Mouse (Mus musculus): ENCODE measurements around the gene Clip1.
A peak's percentile ranks its signal among the peaks of the same experiment; 100 is the strongest.

The Clip1 gene

DNA sequence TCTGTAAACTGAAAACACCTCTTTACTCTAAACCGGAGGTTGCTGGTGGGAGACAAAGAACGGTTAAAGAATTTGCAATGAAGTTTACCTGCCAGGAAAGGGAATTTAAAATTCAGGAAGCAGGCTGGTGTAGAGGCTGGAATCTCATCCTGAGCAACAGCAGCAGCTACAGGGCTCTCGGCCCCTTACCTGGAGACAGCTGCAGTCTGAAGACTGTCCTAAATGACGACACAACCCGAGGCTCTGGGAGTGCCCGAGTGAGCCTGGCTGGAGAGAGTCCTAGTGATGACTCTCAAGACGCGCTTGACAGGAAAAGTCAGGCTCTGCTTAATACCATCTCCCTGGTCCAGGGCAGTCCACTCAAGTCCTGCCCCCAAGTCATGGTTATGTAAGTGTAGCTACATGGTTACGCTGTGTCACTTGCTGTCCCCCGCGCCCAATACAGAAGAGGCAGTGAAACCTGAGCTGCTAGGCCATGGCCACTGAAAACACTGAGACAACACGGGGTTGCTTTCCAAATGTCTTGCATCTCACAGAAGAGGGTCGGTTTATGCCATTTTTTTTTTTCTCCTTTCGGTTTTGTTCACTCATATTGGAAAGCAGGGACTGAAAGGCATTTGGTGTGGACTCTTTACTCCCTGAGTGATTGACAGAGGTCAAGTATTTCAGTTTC, 13.5 kb downstream of the Clip1 start:
- DNase-seq (ENCODE audit: low spot score) = no peak

DNA sequence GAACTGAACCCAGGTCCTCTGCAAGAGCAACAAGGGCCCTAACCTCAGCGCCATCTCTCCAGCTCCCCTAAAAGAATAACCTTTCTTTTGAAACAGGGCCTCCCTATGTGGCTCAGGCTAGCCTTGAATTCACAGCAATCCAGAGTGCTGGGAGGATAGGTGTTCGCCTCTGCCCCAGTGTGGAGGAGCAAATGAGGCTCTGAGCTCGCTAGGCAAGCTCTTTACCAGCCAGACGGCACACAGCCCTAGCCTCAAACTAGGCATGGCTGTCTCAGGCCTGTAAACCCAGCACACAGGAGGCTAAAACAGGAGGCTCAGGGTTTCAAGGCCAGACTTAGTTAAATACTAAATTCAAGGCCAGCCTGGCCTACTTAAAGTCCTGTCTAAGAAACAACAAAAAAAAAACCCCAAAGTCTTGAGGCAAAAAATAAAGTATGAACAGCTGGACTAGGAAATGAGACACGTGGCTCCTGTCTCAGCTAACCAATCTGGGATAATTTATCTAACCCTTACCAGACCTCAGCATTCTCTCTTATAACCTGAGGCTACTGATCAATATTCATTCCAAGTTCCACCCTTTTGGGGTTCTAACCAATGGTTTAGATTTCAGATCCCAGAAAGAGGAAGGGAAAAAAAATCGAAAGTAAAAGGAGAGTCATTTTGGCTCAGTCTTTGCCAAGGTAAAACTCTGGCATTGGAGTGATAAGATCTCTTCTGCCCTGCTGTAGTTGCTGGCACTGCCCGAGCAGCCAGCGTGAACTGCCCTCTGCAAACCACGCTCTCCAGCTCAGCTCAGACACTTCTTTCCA, 14.2 kb downstream of the Clip1 start:
- DNase-seq (ENCODE audit: low spot score) = no peak

DNA sequence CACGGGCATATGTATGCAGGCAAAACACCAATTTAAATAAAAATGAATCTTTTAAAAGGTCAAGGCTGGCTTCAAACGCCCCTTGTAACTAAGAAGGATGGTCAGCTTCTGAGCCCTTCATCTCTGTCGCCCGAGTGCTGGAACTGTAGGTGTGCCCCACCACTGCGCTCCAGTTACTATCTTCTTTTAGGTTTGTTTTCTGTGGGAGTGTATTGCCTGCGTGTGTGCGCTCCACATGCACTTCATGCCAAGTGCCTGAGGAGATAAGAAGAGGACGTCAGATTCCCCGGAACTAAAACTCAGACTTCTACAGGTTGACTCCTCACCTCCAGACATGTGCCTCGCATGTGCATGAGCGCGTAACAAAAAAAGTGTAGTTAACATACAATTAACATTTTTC, 16.5 kb downstream of the Clip1 start:
- no peak for DNase-seq (ENCODE audit: low spot score)

DNA sequence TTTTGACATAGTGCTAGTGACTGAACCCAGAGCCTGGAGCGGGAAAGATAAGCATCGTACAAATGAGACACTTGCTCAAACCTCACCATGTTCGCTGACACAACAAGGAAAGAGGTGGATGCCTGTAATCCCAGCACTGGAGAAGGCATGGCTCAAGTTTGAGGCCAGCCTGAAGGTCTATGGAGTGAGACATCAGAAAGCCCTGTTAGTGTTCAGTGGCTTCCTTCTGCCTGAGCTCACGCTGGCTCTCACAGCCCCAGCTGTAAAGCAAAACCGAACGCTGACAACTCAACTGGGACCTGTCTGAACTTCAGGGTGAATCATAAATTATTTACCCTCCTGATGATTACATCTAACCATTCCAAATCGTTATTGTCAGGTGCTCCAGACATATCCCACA, 18.5 kb downstream of the Clip1 start:
- no peak for DNase-seq (ENCODE audit: low spot score)

DNA sequence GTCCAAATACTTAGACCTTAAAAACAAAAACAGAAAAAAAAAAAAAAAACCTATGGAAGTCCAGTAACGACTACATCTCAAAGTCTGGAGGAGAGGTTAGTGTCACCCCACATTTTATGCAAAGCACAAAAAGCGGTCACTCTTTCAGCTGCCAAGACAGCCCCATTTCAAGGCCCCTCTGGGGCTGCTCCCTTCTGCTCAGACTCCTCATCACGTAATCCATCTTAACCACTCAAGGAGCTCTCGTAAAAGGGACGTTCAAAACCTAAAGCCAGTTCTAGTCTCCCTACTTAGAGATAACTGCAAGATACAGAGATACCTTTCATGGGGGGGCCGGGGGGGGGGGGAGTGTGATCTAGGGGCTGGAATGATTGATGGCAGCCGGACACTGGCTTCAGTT, 20.1 kb downstream of the Clip1 start:
- DNase-seq (ENCODE audit: low spot score) = no peak

DNA sequence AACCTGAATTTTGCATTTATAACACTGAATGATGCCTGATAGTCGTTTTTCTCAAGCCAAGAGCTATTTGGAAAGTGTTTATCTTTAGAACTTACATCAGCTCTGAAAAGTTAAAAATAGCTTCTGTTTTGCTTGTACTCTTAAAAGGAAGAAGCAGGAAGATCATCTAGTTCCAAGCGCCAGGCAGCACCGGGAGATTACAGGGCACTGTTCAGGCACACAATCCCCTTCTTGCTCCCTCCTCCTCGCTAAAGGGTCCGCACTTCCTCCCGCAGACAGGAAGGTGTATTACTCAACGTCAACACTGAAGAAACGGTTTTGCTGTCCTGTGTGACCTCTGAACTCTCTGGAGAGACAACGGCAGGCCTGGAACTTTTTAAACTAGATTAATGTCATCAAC, 22.4 kb downstream of the Clip1 start:
- no peak for DNase-seq (ENCODE audit: low spot score)

DNA sequence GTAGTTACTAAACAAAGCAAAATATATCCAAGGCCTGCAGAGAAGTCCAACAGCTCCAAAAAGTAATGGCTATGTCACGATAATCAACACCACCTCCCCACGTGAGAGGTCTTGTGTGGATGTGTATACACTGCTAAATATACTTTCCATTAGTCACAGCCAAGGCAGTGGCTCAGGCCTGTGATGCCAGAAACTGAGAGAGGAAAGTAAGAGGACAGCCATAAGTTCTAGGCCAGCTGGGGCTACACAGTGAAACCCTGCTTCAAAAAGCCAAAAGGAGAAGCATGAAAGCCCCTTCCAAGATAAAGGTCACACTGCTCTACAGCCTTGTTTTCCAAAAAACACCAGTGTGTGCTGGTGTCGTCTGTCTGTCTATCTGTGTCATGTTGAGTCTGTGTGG, 22.8 kb downstream of the Clip1 start:
- DNase-seq (ENCODE audit: low spot score) = no peak

DNA sequence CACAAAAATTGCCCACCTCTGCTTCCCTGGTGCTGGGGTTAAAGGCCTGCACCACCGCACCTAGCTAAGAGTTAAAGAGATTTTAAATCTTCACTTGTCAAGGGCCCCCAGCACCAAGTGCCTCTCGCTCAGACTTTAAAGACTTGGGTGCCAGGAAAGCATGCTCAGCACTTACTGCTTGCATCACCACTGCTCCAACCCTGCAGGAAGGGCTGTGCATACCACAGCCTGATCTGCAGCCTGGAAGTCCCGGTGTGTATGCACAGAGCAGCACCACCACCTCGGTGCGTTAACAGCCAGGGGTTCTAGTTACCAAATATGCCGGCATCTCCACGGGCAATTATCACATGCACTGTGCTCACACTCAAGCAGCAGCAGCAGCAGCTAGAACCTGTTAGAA, 26.8 kb downstream of the Clip1 start:
- DNase-seq (ENCODE audit: low spot score) = no peak

DNA sequence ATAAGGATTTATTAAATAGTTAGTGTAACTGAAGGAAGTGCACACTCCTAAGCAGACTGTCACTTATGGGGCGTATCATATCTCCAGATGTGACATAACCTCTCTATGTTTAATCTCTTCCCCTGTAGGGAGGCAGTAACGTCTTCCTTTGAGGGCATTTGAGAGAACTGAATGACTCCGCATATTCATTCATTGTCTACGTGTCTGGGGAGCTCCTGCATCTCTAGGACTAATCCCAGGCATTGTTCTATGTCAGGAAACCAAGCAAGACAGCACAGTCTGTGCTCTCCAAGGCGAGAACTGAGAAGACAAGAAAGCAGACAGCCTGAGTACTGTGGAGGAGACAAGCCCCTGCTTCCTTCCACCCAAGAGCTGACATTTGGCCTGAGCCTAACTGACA, 29.5 kb downstream of the Clip1 start:
- DNase-seq (ENCODE audit: low spot score) = no peak

DNA sequence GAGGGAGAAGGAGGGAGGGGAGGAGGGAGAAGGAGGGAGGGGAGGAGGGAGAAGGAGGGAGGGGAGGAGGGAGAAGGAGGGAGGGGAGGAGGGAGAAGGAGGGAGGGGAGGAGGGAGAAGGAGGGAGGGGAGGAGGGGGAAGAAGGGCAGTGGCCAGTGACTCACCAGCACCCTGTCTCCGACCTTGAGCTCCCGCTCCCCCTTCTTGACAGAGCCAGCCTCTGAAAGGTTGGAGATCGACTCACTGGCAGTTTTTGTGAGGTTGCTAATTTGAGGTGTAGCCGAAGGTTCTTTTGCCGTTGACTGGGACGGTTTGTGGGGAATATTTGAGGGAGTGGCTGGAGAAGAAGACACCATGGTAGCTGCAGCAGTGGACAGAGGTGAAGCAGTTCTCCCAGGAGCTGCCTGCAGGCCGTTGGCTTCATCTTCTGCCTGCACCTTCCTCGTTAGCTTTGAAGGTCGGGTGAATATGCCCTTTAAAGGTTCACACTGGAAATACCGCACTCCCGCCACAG, 31.1 kb downstream of the Clip1 start:
- DNase-seq (ENCODE audit: low spot score) = no peak

DNA sequence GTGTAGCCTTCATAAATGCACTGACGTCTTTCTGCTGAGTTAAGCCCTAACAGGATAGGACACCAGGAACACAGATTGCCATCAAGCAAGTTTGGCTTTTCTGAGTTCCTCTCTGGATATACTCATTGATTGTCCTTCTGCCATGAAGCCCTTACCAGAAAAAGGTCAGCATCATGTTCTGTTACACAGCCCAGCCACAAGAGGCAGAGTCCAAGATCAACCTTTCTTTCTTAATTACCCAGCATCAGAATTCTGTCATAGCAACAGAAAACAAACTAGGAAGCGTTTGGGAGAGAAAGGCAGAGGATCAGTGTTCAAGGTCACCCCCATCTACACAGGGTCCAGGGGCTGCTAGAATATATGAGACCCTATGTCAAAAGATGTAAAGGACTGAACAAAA, 33.6 kb downstream of the Clip1 start:
- DNase-seq (ENCODE audit: low spot score) = no peak

DNA sequence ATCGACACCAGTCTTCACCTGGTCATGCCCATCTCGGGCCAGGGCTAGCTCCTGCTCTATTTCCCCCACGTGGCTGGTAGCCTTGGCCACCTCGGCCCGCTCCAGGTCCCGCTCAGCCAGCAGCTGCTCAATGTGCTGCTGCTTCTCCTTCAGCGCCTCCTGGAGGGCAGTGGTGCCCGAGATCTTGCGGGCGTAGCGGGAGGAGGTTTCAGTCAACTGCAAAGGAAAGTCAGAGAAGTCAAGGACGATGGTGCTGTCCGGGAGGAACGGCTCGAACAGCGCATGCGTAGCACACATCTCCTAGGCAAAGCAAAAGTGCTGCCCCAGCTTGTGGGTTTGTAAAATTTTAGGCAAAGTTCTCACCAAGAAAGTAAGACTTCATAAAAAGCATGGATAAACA, 42.0 kb downstream of the Clip1 start:
- DNase-seq (ENCODE audit: low spot score) = no peak

DNA sequence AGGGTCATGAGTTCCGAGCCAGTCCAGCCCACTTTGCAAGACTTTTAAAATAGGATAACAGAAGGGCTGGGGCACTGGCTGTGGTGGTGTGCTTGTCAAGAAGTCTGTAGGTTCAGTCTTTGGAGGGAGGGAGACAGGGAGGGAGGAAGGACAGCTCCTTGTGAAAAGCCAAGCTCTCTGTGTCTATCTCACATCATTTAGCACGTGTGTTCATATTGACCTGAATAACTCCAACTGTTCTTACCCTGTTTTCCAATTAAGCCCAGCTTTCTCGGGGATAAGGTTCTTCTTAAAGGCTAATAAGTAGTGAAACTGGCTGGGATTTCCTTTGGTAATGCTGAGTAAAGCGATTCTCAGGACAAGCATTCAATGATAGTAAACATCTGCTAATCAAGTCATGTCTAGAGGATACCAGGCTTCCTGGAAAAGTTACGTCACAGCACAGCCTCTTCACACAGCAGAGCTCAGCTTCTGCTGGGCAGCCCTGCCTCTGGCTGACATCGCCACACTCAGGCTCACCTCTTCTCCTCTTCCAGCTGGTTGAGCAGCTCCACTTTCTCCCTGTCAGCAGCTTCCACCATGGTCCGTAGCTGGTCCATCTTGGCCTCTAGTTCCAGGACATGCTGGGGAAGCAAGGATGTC, 43.0 kb downstream of the Clip1 start:
- DNase-seq (ENCODE audit: low spot score) = no peak

DNA sequence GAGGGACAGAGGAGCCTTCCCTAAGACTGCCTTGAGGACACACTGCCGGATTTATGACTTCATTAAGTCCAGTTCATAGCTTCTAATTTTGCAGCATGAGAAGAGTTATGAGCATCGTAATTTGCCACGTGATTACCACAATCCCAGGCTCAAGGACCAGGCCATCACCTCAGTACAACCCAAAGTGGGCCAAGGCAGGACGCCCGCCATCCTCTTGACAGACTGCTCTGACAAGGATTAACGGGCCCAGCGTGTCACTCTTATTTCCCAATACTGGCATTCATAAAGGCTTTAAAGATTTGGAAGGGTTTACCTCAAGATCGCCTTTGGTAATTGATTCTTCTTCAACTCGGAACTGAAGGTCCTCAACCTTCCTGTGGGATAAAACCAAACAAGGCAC, 44.2 kb downstream of the Clip1 start:
- no peak for DNase-seq (ENCODE audit: low spot score)

DNA sequence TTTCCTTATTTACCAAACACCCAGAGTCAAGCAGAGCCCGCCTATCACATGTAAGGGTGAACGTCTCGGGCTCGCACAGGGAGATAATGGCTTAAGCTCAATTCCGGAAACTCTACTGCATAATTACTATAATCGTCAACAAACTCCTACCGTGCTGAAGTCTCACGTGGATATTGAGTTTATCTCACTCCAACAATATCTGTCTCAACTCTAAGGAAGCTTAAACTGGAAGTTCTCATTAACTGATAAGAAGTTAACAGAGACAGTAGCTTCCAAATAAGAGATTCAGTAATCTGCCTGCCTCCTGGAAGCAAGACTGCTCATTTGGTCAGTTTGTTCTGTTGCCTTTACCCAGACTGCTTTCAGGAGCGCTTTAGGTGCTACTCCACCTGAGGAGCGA, 53.2 kb downstream of the Clip1 start:
- DNase-seq (ENCODE audit: low spot score) = no peak

DNA sequence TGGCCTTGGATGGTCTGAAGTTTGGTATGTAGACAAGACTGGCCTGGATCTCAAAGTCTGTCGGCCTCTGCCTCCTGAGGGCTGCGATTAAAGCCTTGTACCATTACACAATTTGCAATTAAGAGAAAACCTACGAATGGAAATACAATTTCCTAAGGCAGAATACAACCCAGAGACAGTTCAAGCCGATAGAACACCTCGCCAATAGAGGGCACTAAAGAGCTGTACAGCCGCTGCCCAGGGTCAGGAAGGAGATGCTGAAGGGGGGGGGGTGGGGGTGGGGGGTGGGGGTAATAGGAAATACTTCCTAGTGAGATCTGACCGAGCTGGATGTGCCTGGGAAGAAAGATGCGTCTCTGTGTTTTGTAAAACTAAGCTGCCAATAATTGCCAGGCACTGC, 57.8 kb downstream of the Clip1 start:
- peak; percentile 72 for DNase-seq (ENCODE audit: low spot score)

DNA sequence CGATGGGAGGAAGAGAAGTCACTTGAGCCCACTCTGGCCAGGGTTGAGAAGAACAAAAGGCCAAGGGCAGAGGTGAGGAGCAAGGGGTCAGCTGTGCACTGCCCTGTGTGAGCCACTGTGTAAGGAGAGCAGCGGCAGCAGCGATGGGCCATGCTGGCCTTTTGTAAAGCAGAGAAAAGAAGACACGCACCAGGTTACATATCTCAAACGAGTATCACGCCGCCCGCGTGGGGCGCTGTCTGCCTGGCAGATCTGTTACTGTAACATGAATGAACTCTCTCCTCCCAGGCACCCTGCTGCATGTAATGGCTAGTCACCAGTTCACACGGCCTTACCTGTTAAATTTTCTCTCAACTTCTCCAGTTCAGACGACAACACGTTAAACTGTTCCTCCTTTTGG, 62.0 kb downstream of the Clip1 start:
- no peak for DNase-seq (ENCODE audit: low spot score)

DNA sequence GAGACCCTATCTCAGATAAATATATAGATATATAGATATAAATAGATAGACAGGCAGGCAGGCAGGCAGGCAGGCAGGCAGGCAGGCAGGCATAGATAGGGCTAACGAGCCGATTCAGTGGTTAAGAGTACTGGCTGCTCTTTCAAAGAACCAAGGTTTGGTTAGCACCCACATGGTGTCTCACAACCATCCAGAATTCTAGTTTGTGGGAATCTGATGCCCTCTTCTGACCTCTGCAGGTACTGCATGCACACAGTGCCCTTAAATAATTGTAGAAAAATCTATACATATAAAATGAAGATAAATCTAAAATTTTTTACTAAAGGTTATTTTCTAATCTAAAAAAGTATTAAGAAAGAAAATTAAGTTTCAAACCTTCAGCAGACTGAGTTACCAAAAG, 65.9 kb downstream of the Clip1 start:
- no peak for DNase-seq (ENCODE audit: low spot score)

DNA sequence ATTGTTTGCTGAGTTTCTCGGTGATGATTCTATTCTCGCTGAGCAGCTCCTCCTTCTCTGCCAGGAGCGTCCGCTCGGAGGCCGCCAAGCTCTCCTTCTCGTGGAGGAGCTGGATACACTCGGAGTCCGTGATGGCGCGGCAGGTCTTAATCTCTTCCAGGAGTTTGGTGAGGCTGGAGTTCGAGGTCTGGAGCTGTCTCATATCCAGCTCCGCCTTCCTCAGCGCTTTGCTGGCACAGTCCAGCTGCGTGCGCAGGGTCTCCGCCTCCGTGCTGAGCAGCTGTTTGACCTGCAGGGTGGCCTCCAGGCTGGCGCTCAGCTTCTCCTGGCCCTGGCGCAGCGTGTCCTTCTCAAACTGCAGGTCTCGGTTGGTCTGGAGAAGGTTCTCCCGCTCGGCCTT, 70.2 kb downstream of the Clip1 start:
- DNase-seq (ENCODE audit: low spot score) = no peak

DNA sequence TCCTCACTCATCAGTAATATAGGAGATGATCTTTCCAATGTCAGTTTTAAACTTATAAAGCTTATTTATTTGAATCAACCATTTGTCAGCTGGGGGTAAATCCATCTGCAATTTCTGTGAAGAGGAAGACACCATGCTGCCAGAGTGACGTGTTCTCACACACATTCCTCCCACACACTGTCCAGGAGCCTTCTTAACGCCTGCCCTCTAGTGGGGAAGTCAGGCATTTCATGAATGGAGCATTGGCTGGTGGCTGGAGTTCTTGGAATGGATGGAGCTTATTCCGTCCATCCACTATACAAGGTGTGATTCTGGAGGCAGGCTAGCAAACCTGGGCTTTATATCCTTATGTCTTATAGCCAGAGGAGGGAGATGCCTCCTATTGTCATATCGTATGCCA, 74.6 kb downstream of the Clip1 start:
- DNase-seq (ENCODE audit: low spot score) = peak; percentile 86

DNA sequence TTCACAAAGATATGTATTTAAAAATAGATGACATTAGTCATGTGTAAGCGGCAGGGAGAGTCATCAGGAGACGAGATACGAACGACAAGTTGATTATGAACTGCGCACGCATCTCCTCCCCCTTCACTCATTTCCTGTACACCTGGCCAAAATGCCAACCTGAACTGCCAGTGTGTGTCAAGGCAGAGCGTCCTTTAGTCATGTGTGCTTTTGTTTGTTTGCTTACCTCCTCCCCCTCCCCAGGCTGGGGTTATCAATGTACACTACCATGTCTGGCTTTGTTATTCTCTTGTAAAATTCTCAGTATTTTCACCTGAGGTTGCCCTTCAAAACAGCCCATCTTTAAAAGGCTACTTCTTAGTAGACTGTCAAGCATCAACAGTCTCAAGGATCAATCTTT, 75.0 kb downstream of the Clip1 start:
- DNase-seq (ENCODE audit: low spot score) = no peak

DNA sequence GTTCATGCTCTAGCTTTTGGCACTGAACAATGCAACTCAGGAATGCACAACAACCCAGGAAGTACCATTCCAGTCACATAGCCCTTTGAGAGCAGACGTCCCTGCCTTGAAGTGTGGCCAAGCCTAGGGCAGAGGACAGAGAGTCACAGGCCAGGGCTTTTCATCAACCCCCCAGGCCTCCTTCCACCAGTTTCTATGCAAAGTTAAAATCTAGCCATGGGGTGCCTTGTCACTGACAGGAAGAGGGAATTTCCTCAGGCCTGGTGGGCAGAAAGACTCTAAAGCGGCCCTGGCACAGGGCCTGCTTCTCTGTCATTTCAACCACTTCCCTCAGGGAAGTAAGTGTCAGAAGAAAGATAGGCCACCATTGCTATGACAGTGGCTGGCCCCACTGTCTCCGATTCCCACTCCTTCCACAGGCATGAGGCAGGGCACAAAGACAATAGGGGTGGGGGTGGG, 77.2 kb downstream of the Clip1 start:
- no peak for DNase-seq (ENCODE audit: low spot score)

DNA sequence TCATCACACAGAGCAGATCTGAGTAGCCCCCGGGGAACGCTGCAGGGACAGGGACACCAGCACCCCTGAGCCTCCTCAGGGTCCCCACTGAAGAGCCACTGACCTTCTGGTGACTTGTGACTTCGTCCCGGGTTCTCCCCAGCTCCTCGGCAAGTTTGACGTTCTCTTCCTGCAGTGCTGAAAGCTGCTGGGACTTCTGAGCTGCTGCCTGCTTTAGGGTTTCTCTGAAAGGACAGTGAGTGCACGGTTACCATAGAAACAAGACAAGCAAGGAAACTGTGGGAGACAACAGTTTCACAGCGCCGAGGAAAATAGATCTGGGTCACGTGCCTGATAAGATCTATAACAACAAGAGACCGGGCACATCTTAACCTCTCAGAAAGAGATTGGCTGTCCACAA, 80.9 kb downstream of the Clip1 start:
- DNase-seq (ENCODE audit: low spot score) = no peak
